Mouse (Mus musculus) liver, embryonic 13.5 days (tissue): ENCODE data around the gene Gbp7. TPM values are rescaled to one million over a fixed set of nuclear protein-coding genes. Genes with fewer than 3 reads are reported as not detected.

Experiments
- polyA plus RNA-seq: library from polyadenylated mRNA; unstranded; fragments of >200 nt; fragmentation: Nextera tagmentation; extraction: Ambion mirVana; gene quantifications from 2 replicates; pipeline ENCODE4 v1.2.1, GENCODE M21; 2015

Gene Gbp7
- polyA plus RNA-seq, 1 experiment from 2014 or later, result 3.1 TPM

Other genes starting within 250 kb of the Gbp7 start
- gene Pdlim5, start 134.6 kb upstream of the Gbp7 start, polyA plus RNA-seq, result 11.0 and 12.4 TPM in 2 replicates
- gene Gbp5, start 36.4 kb upstream of the Gbp7 start, polyA plus RNA-seq, result 0.03 and 0.09 TPM in 2 replicates
- 1.2 and 1.6 TPM in 2 replicates for gene Gbp3, start 29.7 kb downstream of the Gbp7 start, polyA plus RNA-seq
- not detected in 2 replicates for gene Gbp2b, start 64.5 kb downstream of the Gbp7 start, polyA plus RNA-seq
- 2.1 and 2.6 TPM in 2 replicates for gene Gbp2, start 90.3 kb downstream of the Gbp7 start, polyA plus RNA-seq
- 10.3 and 11.9 TPM in 2 replicates for gene Kyat3, start 170.7 kb downstream of the Gbp7 start, polyA plus RNA-seq
- gene Gtf2b, start 234.7 kb downstream of the Gbp7 start, polyA plus RNA-seq, result 44.7 and 45.6 TPM in 2 replicates